Mouse (Mus musculus): ENCODE data around the gene Kif6. TPM values are rescaled to one million over a fixed set of nuclear protein-coding genes. Genes with fewer than 3 reads are reported as not detected.

Kif6 gene
- polyA plus RNA-seq, 1 experiment from 2014 or later: 2.6 TPM

DNA sequence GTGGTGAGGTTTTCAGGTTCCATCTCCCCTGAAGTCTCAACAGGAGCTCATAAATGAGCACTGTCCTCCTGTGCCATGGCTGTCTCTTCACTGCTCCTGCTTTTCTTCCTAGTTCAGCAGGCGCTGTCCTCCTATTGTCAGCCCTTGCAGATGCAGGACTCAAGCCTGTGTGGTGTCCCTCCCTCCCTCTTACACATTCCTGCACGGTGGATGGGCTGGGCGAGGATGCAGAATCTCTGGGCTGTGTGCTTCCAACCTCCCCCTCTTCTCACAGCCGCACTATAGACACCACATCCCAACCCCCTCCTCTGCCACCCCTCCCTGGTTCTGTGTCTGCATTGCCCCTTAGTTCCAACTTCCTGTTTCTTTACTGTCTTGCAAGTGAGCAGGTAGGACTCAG is 240.8 kb downstream of the Kif6 start:
- WGBS: 16% methylated on average over 4 of the region's 4 CpGs
- H3K36me3 ChIP-seq: no peaks in the 10 kb centered on the region
- H3K9me3 ChIP-seq: no peaks in the 10 kb centered on the region
- peak overlapping the region; percentile 19; the same call in 1 of the 2 replicates for H3K27ac ChIP-seq
- no peaks in the 10 kb centered on the region for H3K27me3 ChIP-seq (ENCODE audit: insufficient read depth, poor library complexity, severe bottlenecking)
- H3K4me1 ChIP-seq (replicated peaks): peaks cover 26% of the 10 kb centered on the region
- no peak overlapping the region for H3K4me3 ChIP-seq
- DNase-seq (ENCODE audit: low spot score): no peak

GRCm38 (mm10) chr17:49860057-49860816 is 245.3 kb downstream of the Kif6 start:
- Histone ChIP-seq H3K4me1 (replicated peaks) (peaks cover 25% of the 10 kb centered on the region), H3K36me3 (no peaks in the 10 kb centered on the region), H3K27ac (no peak overlapping the region), H3K4me3 (no peak overlapping the region), H3K9me3 (no peaks in the 10 kb centered on the region), H3K27me3 (ENCODE audit: insufficient read depth, poor library complexity, severe bottlenecking) (no peaks in the 10 kb centered on the region)
- 92% methylated on average over 10 of the region's 10 CpGs for WGBS
- DNase-seq (ENCODE audit: low spot score): no peak

- peak overlapping the region; percentile 71 for H3K27ac ChIP-seq
- no peaks in the 10 kb centered on the region for H3K27me3 ChIP-seq (ENCODE audit: insufficient read depth, poor library complexity, severe bottlenecking)
- peaks cover 24% of the 10 kb centered on the region for H3K4me1 ChIP-seq (replicated peaks)
- WGBS: 50% methylated on average over 5 of the region's 5 CpGs
- DNase-seq (ENCODE audit: low spot score): no peak
- H3K36me3 ChIP-seq: no peaks in the 10 kb centered on the region
- H3K9me3 ChIP-seq: no peaks in the 10 kb centered on the region
- no peak overlapping the region for H3K4me3 ChIP-seq
Measured at GRCm38 (mm10) chr17:49863597-49863996, 248.7 kb downstream of the Kif6 start.

DNA sequence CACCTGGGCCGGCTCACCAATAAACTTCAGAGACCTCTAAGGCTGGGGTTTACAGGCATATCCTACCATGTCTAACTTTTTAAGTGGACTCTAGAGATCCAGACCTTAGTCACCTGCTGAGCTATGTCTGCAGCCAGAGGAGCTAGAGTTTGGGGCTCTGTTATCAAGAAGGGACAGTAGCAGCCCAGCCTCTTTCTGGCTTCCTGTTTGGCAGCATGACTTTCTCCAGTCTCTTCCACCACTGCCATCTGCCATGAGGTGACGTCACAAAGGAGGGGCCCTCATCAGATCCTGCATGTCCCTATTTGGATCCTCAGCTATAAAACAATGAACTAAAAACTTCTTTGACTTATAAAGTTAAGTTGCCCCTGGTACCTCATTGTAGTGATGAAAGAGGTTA is 250.7 kb downstream of the Kif6 start:
- Histone ChIP-seq H3K9me3 (no peaks in the 10 kb centered on the region), H3K36me3 (no peaks in the 10 kb centered on the region), H3K27me3 (ENCODE audit: insufficient read depth, poor library complexity, severe bottlenecking) (no peaks in the 10 kb centered on the region), H3K27ac (no peak overlapping the region), H3K4me3 (no peak overlapping the region), H3K4me1 (replicated peaks) (peaks cover 37% of the 10 kb centered on the region)
- DNase-seq (ENCODE audit: low spot score): no peak
- WGBS: 86% methylated on average over 2 of the region's 2 CpGs

GRCm38 (mm10) chr17:49866653-49867215 is 251.8 kb downstream of the Kif6 start:
- no peak for DNase-seq (ENCODE audit: low spot score)
- Histone ChIP-seq H3K9me3 (no peaks in the 10 kb centered on the region), H3K36me3 (no peaks in the 10 kb centered on the region), H3K4me1 (replicated peaks) (peaks cover 44% of the 10 kb centered on the region), H3K27ac (peak overlapping the region; percentile 62; the same call in 1 of the 2 replicates), H3K4me3 (no peak overlapping the region), H3K27me3 (ENCODE audit: insufficient read depth, poor library complexity, severe bottlenecking) (no peaks in the 10 kb centered on the region; the same call in 1 of the 2 replicates)
- 74% methylated on average over 8 of the region's 8 CpGs for WGBS

- 34% methylated on average over 13 of the region's 13 CpGs for WGBS
- no peak overlapping the region for H3K4me3 ChIP-seq
- no peaks in the 10 kb centered on the region; the same call in 1 of the 2 replicates for H3K27me3 ChIP-seq (ENCODE audit: insufficient read depth, poor library complexity, severe bottlenecking)
- no peaks in the 10 kb centered on the region for H3K9me3 ChIP-seq
- DNase-seq (ENCODE audit: low spot score): no peak
- peaks cover 49% of the 10 kb centered on the region for H3K4me1 ChIP-seq (replicated peaks)
- peak overlapping the region; percentile 62; the same call in 1 of the 2 replicates for H3K27ac ChIP-seq
- H3K36me3 ChIP-seq: no peaks in the 10 kb centered on the region
Measured at GRCm38 (mm10) chr17:49867321-49868137, 252.6 kb downstream of the Kif6 start.

GRCm38 (mm10) chr17:49869246-49869645 is 254.3 kb downstream of the Kif6 start:
- Histone ChIP-seq H3K36me3 (no peaks in the 10 kb centered on the region), H3K9me3 (no peaks in the 10 kb centered on the region), H3K4me3 (no peak overlapping the region), H3K27ac (no peak overlapping the region), H3K27me3 (ENCODE audit: insufficient read depth, poor library complexity, severe bottlenecking) (no peaks in the 10 kb centered on the region; the same call in 1 of the 2 replicates), H3K4me1 (replicated peaks) (peaks cover 38% of the 10 kb centered on the region)
- DNase-seq (ENCODE audit: low spot score): no peak
- 82% methylated on average over 9 of the region's 9 CpGs for WGBS

GRCm38 (mm10) chr17:49872305-49872704 is 257.4 kb downstream of the Kif6 start:
- H3K27ac ChIP-seq: no peak overlapping the region
- H3K4me3 ChIP-seq: no peak overlapping the region
- peaks cover 56% of the 10 kb centered on the region for H3K4me1 ChIP-seq (replicated peaks)
- H3K27me3 ChIP-seq (ENCODE audit: insufficient read depth, poor library complexity, severe bottlenecking): no peaks in the 10 kb centered on the region; the same call in 1 of the 2 replicates
- no peak for DNase-seq (ENCODE audit: low spot score)
- H3K9me3 ChIP-seq: no peaks in the 10 kb centered on the region
- H3K36me3 ChIP-seq: no peaks in the 10 kb centered on the region
- 46% methylated on average over 2 of the region's 2 CpGs for WGBS

- no peak for DNase-seq (ENCODE audit: low spot score)
- H3K4me1 ChIP-seq (replicated peaks): peaks cover 45% of the 10 kb centered on the region
- H3K27ac ChIP-seq: peak overlapping the region; percentile 81
- no peaks in the 10 kb centered on the region for H3K36me3 ChIP-seq
- H3K9me3 ChIP-seq: no peaks in the 10 kb centered on the region
- WGBS: 72% methylated on average over 5 of the region's 5 CpGs
- no peaks in the 10 kb centered on the region; the same call in 1 of the 2 replicates for H3K27me3 ChIP-seq (ENCODE audit: insufficient read depth, poor library complexity, severe bottlenecking)
- no peak overlapping the region for H3K4me3 ChIP-seq
Measured at GRCm38 (mm10) chr17:49874746-49875145, 259.8 kb downstream of the Kif6 start.

- peak overlapping the region; percentile 81 for H3K27ac ChIP-seq
- no peaks in the 10 kb centered on the region for H3K9me3 ChIP-seq
- no peak overlapping the region for H3K4me3 ChIP-seq
- H3K36me3 ChIP-seq: no peaks in the 10 kb centered on the region
- H3K27me3 ChIP-seq (ENCODE audit: insufficient read depth, poor library complexity, severe bottlenecking): no peaks in the 10 kb centered on the region; the same call in 1 of the 2 replicates
- no peak for DNase-seq (ENCODE audit: low spot score)
- H3K4me1 ChIP-seq (replicated peaks): peaks cover 40% of the 10 kb centered on the region
- WGBS: 77% methylated on average over 6 of the region's 6 CpGs
Measured at GRCm38 (mm10) chr17:49875401-49875800, 260.5 kb downstream of the Kif6 start.

GRCm38 (mm10) chr17:49875939-49876651 is 261.2 kb downstream of the Kif6 start:
- no peaks in the 10 kb centered on the region for H3K36me3 ChIP-seq
- peak; percentile 40 for DNase-seq (ENCODE audit: low spot score)
- no peaks in the 10 kb centered on the region; the same call in 1 of the 2 replicates for H3K27me3 ChIP-seq (ENCODE audit: insufficient read depth, poor library complexity, severe bottlenecking)
- peaks cover 33% of the 10 kb centered on the region for H3K4me1 ChIP-seq (replicated peaks)
- WGBS: 44% methylated on average over 15 of the region's 15 CpGs
- H3K4me3 ChIP-seq: no peak overlapping the region
- peak overlapping the region; percentile 81 for H3K27ac ChIP-seq
- no peaks in the 10 kb centered on the region for H3K9me3 ChIP-seq
